Mouse (Mus musculus): ENCODE results near the gene Gm17584. TPM values are rescaled to one million over a fixed set of nuclear protein-coding genes. Genes with fewer than 3 reads are reported as not detected.

The Gm17584 gene
- not detected in 2 replicates for polyA plus RNA-seq (2012; rRNA removed)

DNA sequence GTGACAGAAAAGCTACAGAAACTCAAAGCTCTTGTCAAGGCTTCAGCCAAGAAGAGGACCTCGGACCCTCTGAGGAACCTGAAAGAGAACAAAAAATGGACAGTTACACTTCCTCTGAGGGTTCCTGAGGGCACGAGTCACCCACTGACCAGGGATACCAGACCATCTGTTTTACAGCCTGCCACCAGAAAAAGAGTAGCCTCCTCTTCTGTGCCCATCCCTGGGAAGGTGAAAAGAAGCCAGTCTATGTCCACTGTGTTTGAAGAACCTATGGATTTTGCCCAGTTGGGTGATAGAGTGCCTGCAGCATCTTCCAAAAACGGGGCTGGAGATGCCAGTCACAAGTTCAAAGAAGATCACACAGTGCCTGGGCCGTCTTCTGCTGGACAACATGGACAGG lies at the start of gene Gm17584:
Gene Gm17584, plus strand, starts transcription at position 301 of the 400 bp plus-strand sequence.

Other genes starting within 250 kb of the Gm17584 start
- not detected in 2 replicates for gene Gm17469, start 129.3 kb downstream of the Gm17584 start, polyA plus RNA-seq (2012; rRNA removed)

Data from liver, embryonic 18 days (tissue).